Mouse (Mus musculus): ENCODE data around the gene Nfkb1. TPM values are rescaled to one million over a fixed set of nuclear protein-coding genes. Genes with fewer than 3 reads are reported as not detected.

The Nfkb1 gene
- polyA plus RNA-seq, 1 experiment from 2014 or later = 7.2 TPM

DNA sequence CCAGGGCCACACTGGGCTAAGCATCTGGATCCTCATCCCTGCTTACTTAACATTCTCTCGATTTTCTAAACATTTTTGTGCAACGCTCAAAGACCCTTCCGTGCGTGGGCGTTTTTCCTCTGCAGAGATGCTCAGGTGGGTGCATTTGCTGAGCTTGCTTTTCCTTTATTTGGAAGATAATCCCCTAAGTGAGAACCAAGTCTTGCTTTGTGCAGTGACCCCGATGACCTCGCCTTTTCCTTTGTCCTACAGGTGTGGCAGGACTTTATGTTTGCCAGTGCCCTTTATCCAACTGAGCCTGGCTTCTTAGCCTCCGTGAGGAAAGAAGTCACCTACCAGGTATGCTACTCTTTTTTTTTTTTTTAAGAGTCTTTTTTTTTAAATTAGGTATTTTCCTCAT lies 144.0 kb downstream of the Nfkb1 start:
- Histone ChIP-seq H3K9me3 (no peaks in the 10 kb centered on the region), H3K27ac (no peak overlapping the region), H3K36me3 (no peaks in the 10 kb centered on the region), H3K4me1 (replicated peaks) (no peaks in the 10 kb centered on the region), H3K9ac (replicated peaks) (no peak overlapping the region), H3K27me3 (no peaks in the 10 kb centered on the region), H3K4me3 (replicated peaks) (no peak overlapping the region), H3K4me2 (replicated peaks) (no peak overlapping the region)
- 62% methylated on average over 8 of the region's 8 CpGs for WGBS
- ATAC-seq = no peak

DNA sequence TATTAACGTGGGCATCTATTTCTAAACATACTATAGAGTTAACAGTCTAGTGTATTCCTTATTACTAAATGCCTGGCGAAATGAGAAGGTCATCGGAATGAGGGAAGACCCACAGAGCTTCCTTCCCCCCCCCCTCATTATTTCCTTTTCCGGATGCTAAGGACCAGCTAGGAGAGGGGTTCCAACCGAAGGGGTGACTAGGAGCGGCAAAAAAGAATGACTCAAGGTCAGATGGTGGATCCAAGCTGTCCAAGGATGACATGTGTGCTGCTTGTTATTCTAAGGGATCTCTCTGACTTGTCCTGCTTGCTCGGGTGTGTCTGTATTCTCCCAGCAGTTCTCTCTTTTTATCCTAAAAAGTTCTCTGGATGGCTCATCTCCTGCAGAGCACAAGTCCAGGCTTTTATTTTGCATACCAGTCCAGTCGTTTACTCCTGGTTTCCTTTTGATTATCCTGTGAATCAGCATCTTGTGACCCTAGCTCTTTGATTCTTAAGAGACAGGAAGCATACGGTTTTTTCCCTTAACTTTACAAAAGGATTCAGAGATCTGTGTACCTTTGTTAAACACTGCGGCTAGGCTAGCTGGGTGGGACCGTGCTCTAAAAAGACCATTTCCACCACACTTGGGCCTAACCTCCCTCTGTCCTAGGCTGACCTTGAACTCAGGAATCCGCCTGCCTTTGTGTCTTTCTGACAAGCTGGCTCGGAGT lies 145.0 kb downstream of the Nfkb1 start:
- Histone ChIP-seq H3K4me3 (replicated peaks) (no peak overlapping the region), H3K9me3 (no peaks in the 10 kb centered on the region), H3K27me3 (no peaks in the 10 kb centered on the region), H3K36me3 (no peaks in the 10 kb centered on the region), H3K4me1 (replicated peaks) (no peaks in the 10 kb centered on the region), H3K4me2 (replicated peaks) (no peak overlapping the region), H3K27ac (no peak overlapping the region), H3K9ac (replicated peaks) (no peak overlapping the region)
- no peak for ATAC-seq
- 64% methylated on average over 13 of the region's 13 CpGs for WGBS

Other genes starting within 250 kb of the Nfkb1 start
- gene Manba, start 205.9 kb downstream of the Nfkb1 start, polyA plus RNA-seq (2015; fragmentation: Nextera tagmentation; extraction: Ambion mirVana) = 4.6 and 5.0 TPM in 2 replicates
- gene Slc39a8, start 133.7 kb upstream of the Nfkb1 start, polyA plus RNA-seq (2015; fragmentation: Nextera tagmentation; extraction: Ambion mirVana) = 7.6 and 8.3 TPM in 2 replicates

Data from midbrain, embryonic 13.5 days (tissue).